Comparison of ENCODE assay signal across 18 mouse cellular contexts in the genomic region with DNA sequence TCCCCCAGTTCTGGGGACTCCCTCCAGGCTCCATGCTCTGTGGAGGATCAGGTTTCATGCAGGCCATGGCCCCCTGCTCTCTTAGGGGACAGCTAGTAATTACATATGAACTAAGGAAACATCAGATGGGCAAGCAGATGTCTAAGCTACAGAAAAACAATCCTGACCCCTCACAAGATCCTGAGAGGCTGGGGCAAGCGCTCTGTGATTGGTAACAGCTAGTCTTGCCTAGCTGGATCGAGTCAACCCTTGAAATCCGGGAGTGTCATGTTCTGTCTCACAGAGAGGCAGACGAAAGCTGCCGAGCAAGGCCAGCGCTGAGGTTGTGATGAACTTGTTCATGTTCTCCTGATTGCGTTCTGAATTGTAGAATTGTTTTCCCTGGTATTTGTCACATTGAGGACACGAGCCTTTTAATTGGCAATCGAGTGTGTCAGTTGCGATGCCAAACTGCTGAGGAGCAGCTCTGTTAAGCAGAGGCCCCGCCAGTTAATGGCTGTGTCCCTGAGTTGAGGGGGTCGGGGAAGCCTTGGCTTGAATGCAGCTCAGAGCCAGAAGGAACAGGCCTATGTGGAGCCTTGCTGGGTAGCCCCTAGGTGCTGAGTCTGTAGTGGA. TPM values are rescaled to one million over a fixed set of nuclear protein-coding genes. Genes with fewer than 3 reads are reported as not detected.
A peak's percentile ranks its signal among the peaks of the same experiment; 100 is the strongest.
DNase-seq lines count a peak whose midpoint lies in the region; ATAC-seq and TF ChIP-seq lines count a peak whose summit lies in the region.
"Had no signal": no experiment of that assay in that cellular context is flagged by ENCODE, and none has a peak within 500 bp of the region (broad histone marks: within the 10 kb centered on the region; RNA-seq: fewer than 3 reads in every experiment).

No protein-coding gene starts in this region.

- WGBS in embryonic facial prominence, embryonic 11.5 days: 18% methylated on average over 12 of the region's 12 CpGs
- WGBS in limb, embryonic 12.5 days: 13% methylated on average over 12 of the region's 12 CpGs

- DNase-seq in cerebellum, postnatal 14 days: peak; percentile 32 to 41
- no peak for DNase-seq in cerebellum, postnatal 25 days
- no peak for DNase-seq in layer of hippocampus, adult 2 months (ENCODE audit: low spot score in 2 of 2)
- no peak for DNase-seq in layer of hippocampus, adult 9-10 months (ENCODE audit: low spot score)
- DNase-seq in embryonic facial prominence, embryonic 11.5 days (ENCODE audit: low spot score): peak; percentile 76
- no peak for DNase-seq in urinary bladder, postnatal 36 days (ENCODE audit: low spot score in 2 of 2)
- DNase-seq in heart, adult 8-10 months (ENCODE audit: low spot score): no peak
- DNase-seq: adrenal gland, postnatal 36 days; cerebellum, adult 11 months; gastrocnemius, adult 2 months; layer of hippocampus, adult 9-11 months; lung, postnatal 10 days; right cerebral cortex, postnatal 4 days had no signal

- no peak overlapping the region for H3K9ac ChIP-seq in embryonic facial prominence, embryonic 11.5 days (replicated peaks; ENCODE audit: low read length)
- no peak overlapping the region for H3K9ac ChIP-seq in limb, embryonic 12.5 days (replicated peaks)
- H3K9ac ChIP-seq: heart, embryonic 15.5 days; intestine, embryonic 15.5 days; limb, embryonic 15.5 days; stomach, embryonic 15.5 days had no signal

- 0 out of 2 replicates have a peak, but pooled peaks cover 5% of the 10 kb centered on the region for H3K4me1 ChIP-seq in embryonic facial prominence, embryonic 11.5 days (ENCODE audit: control insufficient read depth, insufficient read depth, low read length)
- peaks cover 35% of the 10 kb centered on the region for H3K4me1 ChIP-seq in limb, embryonic 12.5 days (replicated peaks)
- H3K4me1 ChIP-seq: heart, embryonic 15.5 days had no signal

- no peaks in the 10 kb centered on the region for H3K36me3 ChIP-seq in embryonic facial prominence, embryonic 11.5 days (replicated peaks; ENCODE audit: control insufficient read depth, insufficient read depth, low read depth, low read length)
- H3K36me3 ChIP-seq in limb, embryonic 12.5 days: no peaks in the 10 kb centered on the region
- H3K36me3 ChIP-seq: heart, embryonic 15.5 days; intestine, embryonic 15.5 days; limb, embryonic 15.5 days; stomach, embryonic 15.5 days had no signal

- peak overlapping the region; percentile 55; the same call in 1 of the 2 replicates for H3K27ac ChIP-seq in layer of hippocampus, adult 2 months
- peak overlapping the region; percentile 20; the same call in 1 of the 2 replicates for H3K27ac ChIP-seq in embryonic facial prominence, embryonic 11.5 days (replicated peaks; ENCODE audit: low read depth, low read length)
- H3K27ac ChIP-seq in limb, embryonic 12.5 days: peak overlapping the region; percentile 23; the same call in 1 of the 2 replicates
- H3K27ac ChIP-seq: gastrocnemius, adult 2 months; heart, embryonic 15.5 days; intestine, embryonic 15.5 days; limb, embryonic 15.5 days; stomach, embryonic 15.5 days had no signal

- no peaks in the 10 kb centered on the region for H3K27me3 ChIP-seq in embryonic facial prominence, embryonic 11.5 days (ENCODE audit: control insufficient read depth, insufficient read depth, low read length)
- no peaks in the 10 kb centered on the region for H3K27me3 ChIP-seq in limb, embryonic 12.5 days
- H3K27me3 ChIP-seq: heart, embryonic 15.5 days; intestine, embryonic 15.5 days; limb, embryonic 15.5 days; stomach, embryonic 15.5 days had no signal

- H3K4me2 ChIP-seq in embryonic facial prominence, embryonic 11.5 days (ENCODE audit: low read depth, low read length): no peak overlapping the region
- H3K4me2 ChIP-seq in limb, embryonic 12.5 days: no peak overlapping the region
- H3K4me2 ChIP-seq: heart, embryonic 15.5 days; intestine, embryonic 15.5 days; limb, embryonic 15.5 days; stomach, embryonic 15.5 days had no signal

- no peak overlapping the region for H3K4me3 ChIP-seq in layer of hippocampus, adult 2 months
- no peak overlapping the region for H3K4me3 ChIP-seq in embryonic facial prominence, embryonic 11.5 days (ENCODE audit: low read depth, low read length)
- H3K4me3 ChIP-seq in limb, embryonic 12.5 days (replicated peaks): no peak overlapping the region
- H3K4me3 ChIP-seq: gastrocnemius, adult 2 months; heart, embryonic 15.5 days; intestine, embryonic 15.5 days; limb, embryonic 15.5 days; stomach, embryonic 15.5 days had no signal

- peak; percentile 80 for ATAC-seq in embryonic facial prominence, embryonic 11.5 days (replicated peaks; ENCODE audit: insufficient number of reproducible peaks, low FRiP score, low TSS enrichment, low read depth)
- peak; percentile 50; the same call in 1 of the 2 replicates for ATAC-seq in limb, embryonic 12.5 days (ENCODE audit: insufficient number of reproducible peaks, insufficient read depth, low FRiP score, low TSS enrichment, low read depth)
- ATAC-seq: intestine, embryonic 15.5 days had no signal

- H3K9me3 ChIP-seq in embryonic facial prominence, embryonic 11.5 days (replicated peaks; ENCODE audit: control insufficient read depth, low read length): no peaks in the 10 kb centered on the region
- H3K9me3 ChIP-seq in limb, embryonic 12.5 days: no peaks in the 10 kb centered on the region
- H3K9me3 ChIP-seq: heart, embryonic 15.5 days; intestine, embryonic 15.5 days; limb, embryonic 15.5 days; stomach, embryonic 15.5 days had no signal

- TF ChIP-seq CTCF in layer of hippocampus, adult 2 months (conservative IDR thresholded peaks at IDR 0.05): no peak

RNA-seq across cellular contexts. Expression of gene Klhl29, which starts 56.0 kb away (rescaled TPM):
- total RNA-seq in layer of hippocampus, adult 2 months (2021): 10 to 100 TPM; 38.9 to 40.9 TPM
- polyA plus RNA-seq in embryonic facial prominence, embryonic 11.5 days (2014; fragmentation: Nextera tagmentation; extraction: Ambion mirVana): 1.9 and 2.1 TPM in 2 replicates
- polyA plus RNA-seq in limb, embryonic 12.5 days (2016; fragmentation: Nextera tagmentation; extraction: Ambion mirVana): 2.9 and 3.1 TPM in 2 replicates
- under 1 TPM; 0.24 to 0.72 (median 0.39) TPM for total RNA-seq in heart, adult 8-10 months (2022)

Comparison
In these comparisons a context has a peak if more than half of its experiments do, and no peak if none do; other contexts are left out.
1. DNase-seq: peak in cerebellum, postnatal 14 days (2 of 2) and embryonic facial prominence, embryonic 11.5 days (single experiment); none in cerebellum, postnatal 25 days (0 of 2), layer of hippocampus, adult 2 months (0 of 2), layer of hippocampus, adult 9-10 months (single experiment), urinary bladder, postnatal 36 days (0 of 2) and heart, adult 8-10 months (single experiment).
2. RNA of gene Klhl29, which starts 56.0 kb away (total RNA-seq): 38.9 to 40.9 TPM in layer of hippocampus, adult 2 months; 0.24 to 0.72 TPM in heart, adult 8-10 months; every median in the first group is over 10 times any median in the second.
3. Peak in every context shown above with its lines, with median percentiles within 50 percentile points of each other: H3K27ac ChIP-seq.